Mouse (Mus musculus) lung, embryonic 14.5 days (tissue): ENCODE data around the gene Rev3l. TPM values are rescaled to one million over a fixed set of nuclear protein-coding genes. Genes with fewer than 3 reads are reported as not detected.
"Not testable (repeated sequence)": the region's sequence is repeated elsewhere in the genome, so short reads cannot be mapped to it uniquely, and the experiment has no call there.

Experiments
- ATAC-seq: fragments of 200-750 bp; cut with Nextera tagmentation; 2 replicates; pipeline ENCODE4 v1.8.0; 2017; ENCODE audit warnings: mild to moderate bottlenecking, moderate TSS enrichment, moderate library complexity; ENCODE audit not compliant: insufficient read depth
- DNase-seq: peaks from one replicate; pipeline ENCODE4 v3.0.0-alpha.2; 2015
- H3K27ac ChIP-seq: fragments of 300-500 bp; sonication (generic); 2 replicates; pipeline ENCODE4 v1.5.1; 2014; ENCODE audit warnings: low read depth, mild to moderate bottlenecking, moderate library complexity
- H3K27me3 ChIP-seq: fragments of 300-500 bp; sonication (generic); 2 replicates; pipeline ENCODE4 v1.6.1; 2014; ENCODE audit warnings: low read length, control low read depth; ENCODE audit not compliant: insufficient read depth
- H3K36me3 ChIP-seq: fragments of 300-500 bp; sonication (generic); 2 replicates; pipeline ENCODE4 v1.6.1; 2014; ENCODE audit warnings: control low read depth; ENCODE audit not compliant: insufficient read depth
- H3K4me1 ChIP-seq: fragments of 300-500 bp; sonication (generic); 2 replicates; pipeline ENCODE4 v1.6.1; 2014; ENCODE audit warnings: antibody characterized with exemption, control low read depth; ENCODE audit not compliant: insufficient read depth
- H3K4me2 ChIP-seq: fragments of 300-500 bp; sonication (generic); 2 replicates; pipeline ENCODE4 v1.6.1; 2014; ENCODE audit warnings: mild to moderate bottlenecking
- H3K4me3 ChIP-seq: fragments of 300-500 bp; sonication (generic); 2 replicates; pipeline ENCODE4 v1.5.1; 2014; ENCODE audit warnings: low read depth, low read length
- H3K9ac ChIP-seq: fragments of 300-500 bp; sonication (generic); 2 replicates; pipeline ENCODE4 v1.6.1; 2014
- H3K9me3 ChIP-seq: fragments of 300-500 bp; sonication (generic); 2 replicates; pipeline ENCODE4 v1.6.1; 2016; ENCODE audit warnings: low read depth, low read length, control low read depth
- CTCF ChIP-seq: IDR thresholded peaks from 2 replicates; pipeline ENCODE4 v1.5.1; 2016; ENCODE audit warnings: antibody characterized with exemption, low read depth
- WGBS: fragments of 180-500 bp; shearing (Covaris S2); extraction: QIAGEN DNeasy Blood & Tissue Kit; methylation state at CpG from one replicate; pipeline ENCODE4 v1.1.7; 2014; 5-methylcytosine and 5-hydroxymethylcytosine counted together
- polyA plus RNA-seq: library from polyadenylated mRNA; unstranded; fragments of >200 nt; fragmentation: Nextera tagmentation; extraction: Ambion mirVana; gene quantifications from 2 replicates; pipeline ENCODE4 v1.2.1, GENCODE M21; 2014

The Rev3l gene
- polyA plus RNA-seq, 1 experiment from 2014 or later, result 30.3 TPM

DNA sequence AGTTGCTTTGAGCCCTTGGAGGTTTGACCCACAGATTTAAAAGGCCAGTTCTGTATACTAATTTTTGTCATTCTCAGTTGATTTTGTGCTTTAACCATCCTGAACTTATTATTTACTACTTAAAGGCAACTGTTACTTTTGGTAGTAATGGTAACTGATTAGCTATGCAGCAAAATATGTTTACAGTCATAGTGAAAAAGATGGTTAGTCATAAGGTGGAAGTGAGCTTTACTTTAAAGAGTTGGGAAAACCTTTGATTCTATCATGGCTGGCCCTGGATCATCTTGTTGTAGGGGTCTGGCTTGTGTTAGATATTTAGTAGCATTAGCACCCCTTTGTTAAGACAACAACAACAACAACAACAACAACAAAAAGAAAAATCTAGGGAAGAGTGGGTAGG, 180.7 kb downstream of the Rev3l start:
- Histone ChIP-seq H3K27ac (no peak overlapping the region), H3K4me1 (no peaks in the 10 kb centered on the region), H3K4me3 (no peak overlapping the region), H3K9me3 (no peaks in the 10 kb centered on the region), H3K36me3 (no peaks in the 10 kb centered on the region), H3K27me3 (no peaks in the 10 kb centered on the region), H3K4me2 (no peak overlapping the region), H3K9ac (no peak overlapping the region)
- DNase-seq, result no peak
- ATAC-seq, result no peak
- no peak for TF ChIP-seq CTCF

DNA sequence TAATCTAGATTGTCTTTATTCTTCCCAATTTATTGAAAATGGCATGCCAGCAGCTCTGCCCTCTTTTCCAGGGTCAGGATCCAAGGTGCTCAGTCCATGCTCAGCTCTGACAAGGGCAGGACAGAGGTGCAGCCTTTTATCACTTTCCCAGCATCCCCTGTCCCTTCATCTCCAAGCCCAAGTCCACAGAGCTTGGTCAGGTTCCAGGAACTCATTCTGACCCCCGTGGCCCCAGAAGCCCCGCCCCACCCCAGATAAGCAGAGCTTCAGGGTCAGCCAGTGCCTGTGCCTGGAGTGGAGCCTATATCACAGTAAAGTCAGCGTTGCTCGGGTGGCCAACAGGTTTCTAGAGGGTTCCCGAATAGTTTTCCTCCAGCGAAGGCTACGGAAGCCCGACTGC, 192.6 kb downstream of the Rev3l start:
- not testable (repeated sequence) for H3K9me3 ChIP-seq, H3K27me3 ChIP-seq, H3K4me3 ChIP-seq, DNase-seq, H3K9ac ChIP-seq, H3K36me3 ChIP-seq, ATAC-seq, H3K4me1 ChIP-seq, H3K4me2 ChIP-seq, H3K27ac ChIP-seq
- WGBS, result 53% methylated on average over 8 of the region's 8 CpGs

Other genes with a start within 250 kb of the Rev3l start
- 27.9 TPM in 2 replicates for gene Traf3ip2, start 119.2 kb upstream of the Rev3l start, polyA plus RNA-seq
- 5.5 and 6.3 TPM in 2 replicates for gene Mfsd4b4, start 167.1 kb downstream of the Rev3l start, polyA plus RNA-seq
- gene Mfsd4b2, start 194.8 kb downstream of the Rev3l start, polyA plus RNA-seq, result not detected in 2 replicates
- 0.13 and 0.34 TPM in 2 replicates for gene Mfsd4b3, start 228.0 kb downstream of the Rev3l start, polyA plus RNA-seq